Mouse (Mus musculus): ENCODE measurements around the gene Ubtd2.

DNA sequence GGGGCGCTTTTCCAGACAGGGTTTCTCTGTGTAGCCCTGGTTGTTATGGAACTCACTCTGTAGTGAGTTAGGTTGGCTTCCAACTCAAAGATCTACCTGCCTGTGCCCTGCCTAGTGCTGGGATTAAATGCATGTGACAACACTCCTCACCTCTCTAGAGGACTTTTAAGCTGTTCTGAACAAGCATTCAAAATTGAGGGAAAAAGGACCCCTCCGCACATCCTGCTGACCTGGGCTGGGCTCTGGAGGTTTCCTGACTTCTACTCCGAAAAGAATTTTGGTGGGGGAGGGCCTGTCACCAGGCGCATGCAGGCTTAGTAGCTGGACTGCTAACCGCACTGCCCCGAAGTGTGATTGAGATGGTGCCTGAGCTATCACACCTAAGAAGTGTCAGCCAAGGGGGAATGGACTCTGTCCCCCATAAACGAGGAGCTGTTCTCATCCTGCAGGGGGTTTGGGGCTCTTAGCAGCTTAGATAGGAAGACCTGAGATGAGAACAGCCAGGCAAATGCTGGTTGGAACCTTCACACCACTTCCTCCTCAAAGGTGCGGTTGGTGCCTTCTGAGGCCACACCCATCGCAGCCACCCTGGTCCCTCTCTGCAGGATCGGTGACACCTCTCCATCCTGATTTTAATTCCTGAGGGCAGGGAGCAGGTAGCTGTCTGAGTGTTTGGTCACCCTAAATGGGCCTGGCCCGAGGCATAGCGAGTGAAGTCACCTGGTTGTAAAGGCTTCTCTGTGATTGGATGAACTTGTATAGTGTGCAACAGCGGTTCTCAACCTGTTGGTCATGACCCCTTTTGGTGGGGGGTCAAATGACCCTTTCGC is 98.4 kb downstream of the Ubtd2 start:
- TF ChIP-seq POLR2A (IDR thresholded peaks at IDR 0.05; ENCODE audit: insufficient read depth, low read length) (no peak), CTCF (IDR thresholded peaks at IDR 0.05; ENCODE audit: low read depth, low read length) (no peak), EP300 (IDR thresholded peaks at IDR 0.05; ENCODE audit: insufficient read depth, low read depth, low read length) (no peak)

Measured in ES-Bruce4 (cell line).